Mouse (Mus musculus) heart, postnatal 10 days (tissue): Measurements from ENCODE around the gene Arhgap32. TPM values are rescaled to one million over a fixed set of nuclear protein-coding genes. Genes with fewer than 3 reads are reported as not detected.

Experiments
- microRNA-seq, 2 experiments: library from miRNA; unstranded; fragments of <30 nt; microRNA quantifications; one replicate each; pipeline ENCODE4 v1.2.0; 2022
- total RNA-seq, 2 experiments: library from RNA; stranded (reverse); gene quantifications; 2 replicates each; pipeline ENCODE4 v1.2.3; 2021

Arhgap32 gene
- total RNA-seq, 2 experiments from 2014 or later, result 37.1 to 38.4 TPM

Small RNA genes lying within 50 kb of the gene (microRNA-seq; reads per million reads assigned to microRNA genes)
- gene Gm44453, result 0 reads per million in 2 experiments

Other genes starting within 250 kb of the Arhgap32 start
- not detected for gene Barx2, start 202.7 kb upstream of the Arhgap32 start, total RNA-seq
- 10 to 100 TPM; 46.4 to 48.2 TPM for gene Kcnj5, start 228.2 kb downstream of the Arhgap32 start, total RNA-seq